Mouse (Mus musculus) CD4-positive, CD25-positive, alpha-beta regulatory T cell (primary cell): ENCODE results near the gene Trappc6b. TPM values are rescaled to one million over a fixed set of nuclear protein-coding genes. Genes with fewer than 3 reads are reported as not detected.

Experiments used
- polyA plus RNA-seq: library from polyadenylated mRNA; unstranded; fragments of 100-300 nt; shearing (Covaris generic); gene quantifications from one replicate; pipeline ENCODE4 v1.2.1, GENCODE M21; 2017

Gene Trappc6b
- polyA plus RNA-seq: 105 TPM

DNA sequence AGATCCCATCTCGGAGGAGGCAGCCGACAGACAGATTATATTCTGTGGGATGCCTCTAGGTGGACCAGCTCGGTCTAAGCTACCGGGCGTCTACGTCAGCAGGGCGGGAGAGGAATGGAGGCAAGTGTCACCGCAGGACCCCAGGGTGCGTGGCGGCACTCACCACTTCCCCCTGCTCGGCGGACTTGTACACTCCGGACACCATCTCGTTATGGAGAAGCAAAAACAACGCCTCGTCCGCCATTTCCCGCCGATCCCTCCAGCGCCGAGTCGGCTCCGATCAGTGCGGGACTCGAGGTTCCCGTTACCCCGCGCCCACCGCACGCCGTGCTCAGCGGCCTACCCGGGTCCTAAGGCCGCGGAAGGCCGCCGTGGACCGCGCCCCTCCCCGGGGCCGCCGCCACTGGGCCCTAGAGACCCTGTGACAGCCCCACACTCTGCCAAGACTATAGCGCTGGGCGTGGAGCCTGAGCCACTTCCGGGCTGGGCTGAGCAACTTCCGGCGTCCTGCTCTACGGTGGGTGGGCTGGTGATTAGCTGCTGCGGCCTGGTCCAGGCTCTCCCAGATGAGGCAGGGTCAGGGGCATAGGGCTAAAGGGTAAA lies at the start of gene Trappc6b:
TSS of gene Trappc6b (minus strand) at position 480 of the 603 bp plus-strand sequence.

DNA sequence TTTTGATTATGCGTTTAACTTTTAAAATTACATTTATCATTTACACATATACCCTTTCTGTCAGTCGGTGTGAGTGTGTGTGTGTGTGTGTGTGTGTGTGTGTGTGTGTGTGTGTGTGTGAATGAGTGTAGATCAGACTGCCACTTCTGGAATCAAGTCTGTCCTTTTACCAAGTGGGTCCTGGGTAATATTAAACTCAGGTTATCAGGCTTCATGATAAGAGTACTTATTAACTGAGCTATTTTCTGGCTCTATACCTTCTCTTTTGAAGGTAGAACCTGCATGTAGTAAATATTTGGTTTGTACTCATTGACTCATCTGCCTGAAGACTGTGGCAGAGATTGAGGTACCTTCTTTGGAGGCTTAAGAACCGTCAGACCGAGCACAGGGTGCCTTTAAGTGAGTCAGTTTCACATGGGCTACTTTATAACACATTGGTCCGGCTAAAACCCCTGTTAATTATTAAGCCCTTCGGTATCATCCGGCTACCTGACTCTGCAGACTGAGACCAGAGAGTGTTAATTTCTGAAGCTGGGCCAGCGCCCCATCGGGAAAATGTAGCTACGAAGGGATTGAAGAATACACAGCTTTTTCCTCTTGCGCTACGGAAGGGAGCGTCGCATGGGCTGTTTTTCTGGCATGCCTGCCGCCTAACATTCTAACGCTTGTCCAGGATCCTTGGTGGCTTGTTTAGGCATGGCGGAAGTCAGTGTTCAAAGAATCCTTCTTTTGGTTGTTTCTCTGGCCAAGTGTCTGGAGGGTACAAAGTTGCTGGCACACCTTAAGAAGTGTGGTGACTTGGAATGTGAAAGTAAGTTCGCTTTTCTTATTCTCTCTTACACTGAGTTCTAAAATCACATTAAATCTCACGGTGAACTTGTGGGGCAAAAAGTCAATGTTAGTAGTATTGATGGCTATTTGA lies 34.1 kb upstream of the Trappc6b start, which contains the start of gene Mia2:
TSS of gene Mia2 (plus strand) at position 696 of the 922 bp plus-strand sequence.

DNA sequence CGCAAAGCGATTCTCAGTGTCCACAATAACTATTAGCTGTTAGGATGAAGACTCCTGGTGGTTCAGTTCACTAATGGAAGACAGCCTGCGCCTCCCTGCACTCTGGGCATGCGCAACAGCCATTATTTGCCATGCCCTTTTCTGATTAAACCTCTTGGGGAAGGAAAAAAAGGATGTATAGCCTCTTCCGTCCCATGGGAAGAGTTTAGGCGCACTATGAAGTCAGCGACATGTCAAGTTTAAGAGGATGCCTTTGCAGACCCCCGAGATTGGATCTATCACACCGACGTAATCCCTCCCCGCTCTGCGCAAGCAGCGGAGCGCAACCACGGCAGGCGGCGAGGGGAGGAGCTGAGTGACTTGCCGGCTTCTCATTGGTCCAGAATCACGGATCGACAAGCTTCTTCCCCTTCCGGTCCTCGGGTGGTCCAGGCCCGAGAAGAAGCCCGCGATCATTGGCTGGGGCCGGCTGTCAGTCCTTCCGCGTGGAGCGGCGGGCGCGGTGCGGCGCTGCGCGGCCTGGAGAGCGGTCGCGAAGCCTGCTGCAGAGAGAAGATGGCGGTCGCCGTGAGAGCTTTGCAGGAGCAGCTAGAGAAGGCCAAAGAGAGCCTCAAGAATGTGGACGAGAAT lies 5.3 kb upstream of the Trappc6b start, which contains the start of gene Pnn:
TSS of gene Pnn (plus strand) at position 437 of the 630 bp plus-strand sequence.

DNA sequence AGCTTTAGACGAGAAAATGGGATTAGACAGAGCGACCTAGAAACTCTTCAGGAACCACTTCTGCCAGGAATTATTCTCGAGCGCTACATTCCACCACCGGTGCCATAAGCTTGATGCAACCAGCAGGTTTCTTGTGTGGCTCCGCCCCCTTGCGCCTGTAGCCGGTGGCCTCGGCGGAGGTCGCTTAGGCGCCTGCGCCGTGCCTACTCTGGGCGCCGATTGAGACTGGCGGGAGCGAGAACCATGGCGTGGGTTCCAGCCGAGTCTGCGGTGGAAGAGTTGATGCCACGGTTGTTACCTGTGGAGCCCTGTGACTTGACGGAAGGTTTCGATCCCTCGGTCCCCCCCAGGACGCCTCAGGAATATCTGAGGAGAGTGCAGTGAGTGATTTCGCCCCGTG lies 48.0 kb downstream of the Trappc6b start, which contains the start of gene Gemin2:
TSS of gene Gemin2 (plus strand) at position 160 of the 400 bp plus-strand sequence.

DNA sequence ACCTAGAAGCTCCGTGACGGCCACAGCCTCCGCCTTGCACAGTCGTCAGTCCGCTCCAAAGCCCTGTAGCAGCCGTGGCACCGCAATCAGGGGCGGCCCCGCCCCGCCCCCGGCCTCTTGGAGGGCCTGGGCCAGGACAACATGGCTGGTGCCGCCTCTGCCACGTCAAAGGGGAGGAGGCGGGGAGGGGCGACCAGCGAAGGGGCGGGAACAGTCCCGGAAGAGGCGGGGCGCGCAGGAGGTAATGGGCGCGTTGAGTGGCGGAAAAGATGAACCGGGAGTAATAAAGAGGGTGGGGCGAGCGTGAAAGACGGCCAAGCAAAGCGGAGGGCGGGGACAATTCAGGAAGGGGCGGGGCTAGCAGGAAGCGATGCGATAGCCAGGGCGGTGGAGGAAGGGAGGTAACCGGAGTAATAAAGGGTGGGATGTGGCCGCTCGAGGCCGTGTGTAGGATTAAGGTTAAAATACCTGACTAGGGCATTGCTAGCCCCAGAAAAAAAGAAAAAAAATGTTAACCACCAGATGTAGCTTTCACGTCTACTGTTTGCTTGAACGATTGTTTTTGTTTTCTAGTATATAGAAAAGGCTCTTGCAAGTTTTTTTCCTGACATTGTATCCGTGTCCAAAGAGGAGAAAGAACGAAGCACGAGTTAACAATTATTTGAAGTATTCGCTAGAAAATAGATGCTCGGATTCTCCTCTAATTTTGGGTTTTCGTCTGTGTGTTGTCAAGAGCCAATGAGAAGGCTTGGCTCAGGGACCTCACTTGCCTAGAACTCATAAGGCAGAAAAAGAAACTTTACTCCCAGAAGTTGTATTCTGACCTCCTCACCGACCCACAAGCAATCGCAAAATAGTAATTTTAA lies 49.2 kb downstream of the Trappc6b start, which contains the start of gene Sec23a:
TSS of gene Sec23a (minus strand) at position 174 of the 866 bp plus-strand sequence.

Other genes starting within 250 kb of the Trappc6b start
- 28.7 TPM for gene Sec23a, start 49.5 kb downstream of the Trappc6b start, polyA plus RNA-seq
- gene Gemin2, start 48.1 kb downstream of the Trappc6b start, polyA plus RNA-seq: 27.2 TPM
- gene Pnn, start 5.4 kb upstream of the Trappc6b start, polyA plus RNA-seq: 121 TPM
- 162 TPM for gene Mia2, start 34.3 kb upstream of the Trappc6b start, polyA plus RNA-seq
- gene Fbxo33, start 158.3 kb upstream of the Trappc6b start, polyA plus RNA-seq: 31.4 TPM